Mouse (Mus musculus) kidney, postnatal 0 days (tissue): ENCODE measurements around the gene Tubb4b. TPM values are rescaled to one million over a fixed set of nuclear protein-coding genes. Genes with fewer than 3 reads are reported as not detected.

Experiments
- ATAC-seq: fragments of 200-750 bp; cut with Nextera tagmentation; replicated peaks from 2 replicates; pipeline ENCODE4 v1.8.0; 2017; ENCODE audit warnings: low read depth, moderate number of reproducible peaks, moderate TSS enrichment, moderate library complexity; ENCODE audit not compliant: low FRiP score
- DNase-seq: peaks from one replicate; pipeline ENCODE4 v3.0.0-alpha.2; 2016; ENCODE audit warnings: low spot score
- H3K27ac ChIP-seq: fragments of 300-500 bp; sonication (generic); 2 replicates; pipeline ENCODE4 v1.5.1; 2014; ENCODE audit warnings: mild to moderate bottlenecking
- H3K27me3 ChIP-seq: fragments of 300-500 bp; sonication (generic); 2 replicates; pipeline ENCODE4 v1.6.1; 2014; ENCODE audit warnings: low read length, mixed read lengths; ENCODE audit not compliant: insufficient read depth
- H3K36me3 ChIP-seq: fragments of 300-500 bp; sonication (generic); 2 replicates; pipeline ENCODE4 v1.6.1; 2014; ENCODE audit warnings: low read length, mixed read lengths; ENCODE audit not compliant: insufficient read depth
- H3K4me1 ChIP-seq: fragments of 300-500 bp; sonication (generic); replicated peaks from 2 replicates; pipeline ENCODE4 v1.6.1; 2014; ENCODE audit warnings: antibody characterized with exemption, low read length, mixed read lengths; ENCODE audit not compliant: insufficient read depth
- H3K4me2 ChIP-seq: fragments of 300-500 bp; sonication (generic); 2 replicates; pipeline ENCODE4 v1.6.1; 2014; ENCODE audit warnings: mild to moderate bottlenecking, low read length, moderate library complexity, mixed read lengths
- H3K4me3 ChIP-seq: fragments of 300-500 bp; sonication (generic); replicated peaks from 2 replicates; pipeline ENCODE4 v1.5.1; 2014; ENCODE audit warnings: low read depth, low read length
- H3K9ac ChIP-seq: fragments of 300-500 bp; sonication (generic); 2 replicates; pipeline ENCODE4 v1.6.1; 2014; ENCODE audit warnings: low read depth, low read length
- H3K9me3 ChIP-seq: fragments of 300-500 bp; sonication (generic); replicated peaks from 2 replicates; pipeline ENCODE4 v1.6.1; 2016; ENCODE audit warnings: low read length, inconsistent platforms, mixed read lengths
- CTCF ChIP-seq: IDR thresholded peaks from 2 replicates; pipeline ENCODE4 v1.5.1; 2016; ENCODE audit warnings: antibody characterized with exemption, low read depth, mild to moderate bottlenecking, moderate library complexity
- WGBS: fragments of 180-500 bp; shearing (Covaris S2); extraction: QIAGEN DNeasy Blood & Tissue Kit; methylation state at CpG from one replicate; pipeline ENCODE4 v1.1.7; 2014; 5-methylcytosine and 5-hydroxymethylcytosine counted together
- polyA plus RNA-seq: library from polyadenylated mRNA; unstranded; fragments of >200 nt; fragmentation: Nextera tagmentation; extraction: Ambion mirVana; gene quantifications from 2 replicates; pipeline ENCODE4 v1.2.1, GENCODE M21; 2015

Gene Tubb4b
- polyA plus RNA-seq, 1 experiment from 2014 or later = 339 TPM

DNA sequence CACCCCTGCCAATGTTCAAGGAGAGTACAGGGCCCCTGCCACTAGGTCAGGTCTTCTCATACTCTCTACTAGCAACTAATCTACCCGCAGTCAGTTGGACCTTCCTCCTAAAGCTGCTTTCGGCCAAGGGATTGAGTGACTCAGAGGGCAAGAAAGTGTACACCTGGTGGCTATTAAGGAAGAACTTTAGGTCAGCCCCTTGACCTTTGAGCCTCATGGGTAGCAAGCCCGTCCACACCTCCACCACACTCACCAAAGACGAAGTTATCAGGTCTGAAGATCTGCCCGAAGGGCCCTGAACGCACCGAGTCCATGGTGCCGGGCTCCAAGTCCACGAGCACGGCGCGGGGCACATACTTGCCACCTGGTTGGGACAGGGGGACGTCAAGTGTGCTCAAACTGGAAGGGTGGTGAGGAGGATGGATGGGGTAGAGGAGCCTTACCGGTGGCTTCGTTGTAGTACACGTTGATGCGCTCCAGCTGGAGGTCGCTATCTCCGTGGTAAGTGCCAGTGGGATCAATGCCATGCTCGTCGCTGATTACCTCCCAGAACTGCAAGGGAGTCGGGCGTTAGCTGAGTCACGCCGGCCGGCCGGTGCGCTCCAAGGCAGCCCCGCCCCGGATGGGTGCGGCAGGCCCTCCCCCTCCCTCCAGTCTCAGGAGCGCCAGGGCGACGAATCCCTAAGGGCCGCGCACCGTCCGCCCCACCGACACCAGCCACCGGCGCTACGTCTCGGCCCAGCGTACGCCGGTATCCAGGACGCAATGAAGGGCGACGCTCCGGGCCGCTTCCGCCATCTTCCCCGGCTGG is 616 bp downstream of the Tubb4b start:
- Histone ChIP-seq H3K4me1 (peaks cover 15% of the 10 kb centered on the region), H3K4me2 (peak overlapping the region; percentile 91), H3K27me3 (no peaks in the 10 kb centered on the region), H3K4me3 (peak overlapping the region; percentile 83), H3K27ac (peak overlapping the region; percentile 97), H3K36me3 (0 out of 2 replicates have a peak, but pooled peaks cover 4% of the 10 kb centered on the region), H3K9me3 (no peaks in the 10 kb centered on the region), H3K9ac (peak overlapping the region; percentile 89)
- 2% methylated on average over 52 of the region's 53 CpGs for WGBS
- ATAC-seq (peak; percentile 47), DNase-seq (peak; percentile 77)
- no peak for TF ChIP-seq CTCF

DNA sequence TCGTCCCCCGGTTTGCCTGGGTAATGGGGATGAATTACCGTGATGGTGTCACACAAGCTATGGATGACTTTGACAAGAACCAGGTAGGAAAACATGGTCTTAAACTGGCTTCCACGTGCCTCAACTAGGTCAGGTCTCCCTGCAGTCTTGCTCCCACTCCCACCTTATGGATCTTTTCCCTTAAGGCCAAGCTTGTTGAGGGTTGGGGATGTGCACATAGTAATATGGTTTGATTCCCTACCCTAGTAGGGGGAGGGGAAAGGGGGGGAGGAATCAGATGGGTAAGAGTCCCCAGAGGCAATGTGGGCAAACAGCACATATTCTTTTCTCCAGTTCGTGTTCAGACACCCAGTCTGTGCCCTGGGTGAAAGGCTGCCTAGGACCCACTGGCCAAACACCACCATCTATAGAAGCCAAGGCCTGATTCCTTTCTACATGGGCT is 3.1 kb downstream of the Tubb4b start:
- Histone ChIP-seq H3K4me3 (no peak overlapping the region), H3K36me3 (0 out of 2 replicates have a peak, but pooled peaks cover 4% of the 10 kb centered on the region), H3K9me3 (no peaks in the 10 kb centered on the region), H3K4me2 (no peak overlapping the region), H3K27ac (no peak overlapping the region), H3K27me3 (no peaks in the 10 kb centered on the region), H3K9ac (no peak overlapping the region), H3K4me1 (peaks cover 6% of the 10 kb centered on the region)
- no peak for ATAC-seq
- no peak for DNase-seq
- TF ChIP-seq CTCF = no peak
- WGBS = 72% methylated on average over 5 of the region's 5 CpGs

DNA sequence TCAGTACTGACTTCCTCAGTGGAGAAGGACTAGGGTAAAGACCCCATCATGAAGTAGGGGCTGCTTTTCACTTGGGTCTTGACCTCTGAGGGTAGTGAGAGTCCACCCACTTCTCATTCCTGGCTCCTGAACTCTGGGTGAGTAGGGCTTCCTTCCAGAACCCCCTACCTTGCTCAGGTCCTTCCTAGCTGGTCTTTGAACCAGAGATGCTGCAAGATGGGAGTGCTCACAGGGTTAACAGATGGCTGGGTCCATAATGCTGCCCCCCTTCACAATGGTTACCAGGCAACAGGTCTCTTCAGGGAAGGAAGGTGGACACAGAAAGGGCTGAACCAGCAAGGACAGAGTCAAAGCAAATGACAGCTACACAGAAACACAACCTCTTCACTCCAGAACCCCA is 6.1 kb downstream of the Tubb4b start, which contains the start of gene Fam166a:
Fam166a (plus strand) TSS at position 301 of the 400 bp plus-strand sequence.
- no peak within 1 kb of the TSS for H3K4me3 ChIP-seq
- DNase-seq = no peak
- no peak for ATAC-seq
- no peaks in the 10 kb centered on the region for H3K4me1 ChIP-seq
- H3K36me3 ChIP-seq = 0 out of 2 replicates have a peak, but pooled peaks cover 4% of the 10 kb centered on the region
- no peak within 1 kb of the TSS for H3K27ac ChIP-seq
- no peaks in the 10 kb centered on the region for H3K9me3 ChIP-seq
- no peak within 1 kb of the TSS for H3K9ac ChIP-seq
- no peak within 1 kb of the TSS for H3K4me2 ChIP-seq
- H3K27me3 ChIP-seq = no peaks in the 10 kb centered on the region
- no peak for TF ChIP-seq CTCF

DNA sequence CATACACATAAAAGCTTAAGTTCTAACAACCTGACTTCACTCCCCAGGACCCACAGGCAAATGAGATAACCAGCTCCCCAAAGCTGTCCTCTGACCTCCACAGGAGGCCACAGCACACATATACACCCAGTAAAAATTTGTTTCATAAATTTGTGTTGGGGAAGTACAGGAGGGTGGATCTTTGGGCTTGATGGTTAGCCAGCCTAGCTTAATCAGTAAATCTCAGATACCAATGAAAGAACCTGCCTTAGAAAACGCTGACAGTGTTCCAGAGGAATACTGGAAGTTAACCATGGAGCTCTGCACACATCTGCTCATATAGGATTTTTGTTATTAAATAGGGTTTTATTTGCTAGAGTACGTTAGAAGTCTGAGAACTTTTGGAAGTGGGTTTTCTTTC is 6.8 kb downstream of the Tubb4b start:
- Histone ChIP-seq H3K9me3 (no peaks in the 10 kb centered on the region), H3K27me3 (no peaks in the 10 kb centered on the region), H3K27ac (no peak overlapping the region), H3K36me3 (0 out of 2 replicates have a peak, but pooled peaks cover 4% of the 10 kb centered on the region), H3K4me2 (no peak overlapping the region), H3K4me1 (no peaks in the 10 kb centered on the region), H3K4me3 (no peak overlapping the region), H3K9ac (no peak overlapping the region)
- no peak for DNase-seq
- 56% methylated on average over 2 of the region's 2 CpGs for WGBS
- no peak for TF ChIP-seq CTCF
- ATAC-seq = no peak

DNA sequence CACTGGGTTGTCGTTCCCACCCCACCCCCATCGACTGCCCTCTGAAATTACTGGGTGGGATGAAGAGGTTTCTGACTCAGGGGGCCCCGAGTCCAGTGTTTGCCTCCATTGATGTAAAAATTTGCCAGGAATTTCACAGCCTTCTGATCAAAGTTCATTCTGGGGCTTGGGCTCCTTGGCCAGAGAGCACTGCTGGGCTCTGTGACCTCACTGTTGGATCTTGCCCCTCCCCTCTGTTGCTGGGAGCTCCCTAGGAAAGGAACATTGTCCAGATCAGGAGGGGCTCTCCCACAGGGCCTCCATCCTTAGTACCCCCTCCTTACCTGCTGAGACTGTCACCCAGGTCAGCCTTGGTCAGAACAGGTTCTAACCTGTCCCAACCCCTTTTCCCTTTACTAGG is 10.1 kb downstream of the Tubb4b start, which contains the start of gene Stpg3:
Stpg3 (minus strand) TSS at position 194 of the 400 bp plus-strand sequence.
- 0 out of 2 replicates have a peak, but pooled peaks have one; percentile 47 for ATAC-seq
- no peak within 1 kb of the TSS for H3K27ac ChIP-seq

DNA sequence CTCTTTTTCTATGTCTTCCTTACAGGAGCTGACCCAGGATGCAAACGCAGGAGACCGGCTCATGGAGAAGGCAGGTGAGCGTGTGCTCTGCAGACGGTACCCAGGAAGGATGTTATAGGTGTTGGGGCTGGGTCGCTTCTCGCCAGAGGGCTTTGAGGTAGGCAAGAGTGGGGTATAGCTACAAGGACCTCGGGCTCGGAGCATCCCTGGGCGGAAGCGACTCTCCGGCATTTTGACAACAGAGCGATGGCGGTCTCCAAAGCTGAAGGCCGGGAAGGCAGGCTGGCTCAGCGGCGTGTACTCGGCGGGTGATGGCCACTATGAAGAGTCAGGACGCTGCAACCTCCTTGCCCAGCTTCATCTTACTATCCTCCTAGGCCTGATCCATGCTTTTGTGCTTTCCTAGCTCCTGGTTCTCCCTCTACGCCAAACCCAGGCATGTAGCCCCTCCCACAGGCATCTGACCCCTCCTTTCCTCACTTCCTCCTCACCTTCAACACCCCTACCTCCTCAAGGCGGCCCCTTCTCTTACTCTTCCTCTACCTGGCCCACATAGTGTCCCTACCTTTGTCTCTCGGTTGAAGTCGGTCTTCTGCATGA is 11.1 kb downstream of the Tubb4b start:
- H3K9ac ChIP-seq = no peak overlapping the region
- peaks cover 10% of the 10 kb centered on the region for H3K4me1 ChIP-seq
- H3K9me3 ChIP-seq = no peaks in the 10 kb centered on the region
- H3K27me3 ChIP-seq = no peaks in the 10 kb centered on the region
- no peak for ATAC-seq
- no peak overlapping the region for H3K27ac ChIP-seq
- no peak overlapping the region for H3K4me3 ChIP-seq
- 67% methylated on average over 23 of the region's 23 CpGs for WGBS
- no peak for DNase-seq
- H3K4me2 ChIP-seq = no peak overlapping the region
- TF ChIP-seq CTCF = no peak
- H3K36me3 ChIP-seq = 0 out of 2 replicates have a peak, but pooled peaks cover under 1% of the 10 kb centered on the region

More for the DNA sequence above, 10.1 kb downstream of the Tubb4b start, which contains the start of gene Stpg3:
- Histone ChIP-seq H3K4me1 (peaks cover 10% of the 10 kb centered on the region), H3K9me3 (no peaks in the 10 kb centered on the region), H3K27me3 (no peaks in the 10 kb centered on the region), H3K36me3 (no peaks in the 10 kb centered on the region), H3K4me2 (no peak within 1 kb of the TSS), H3K4me3 (no peak within 1 kb of the TSS), H3K9ac (no peak within 1 kb of the TSS)
- WGBS = 52% methylated on average over 3 of the region's 3 CpGs
- TF ChIP-seq CTCF = no peak
- DNase-seq = peak; percentile 13
